Mouse (Mus musculus) adrenal gland, postnatal 14 days (tissue): ENCODE results near the gene Fam71e1. TPM values are rescaled to one million over a fixed set of nuclear protein-coding genes. Genes with fewer than 3 reads are reported as not detected.

Experiments used
- DNase-seq: peaks from one replicate; pipeline ENCODE4 v3.0.0; 2021; ENCODE audit warnings: mixed read lengths
- microRNA-seq, 2 experiments: library from miRNA; unstranded; fragments of <30 nt; microRNA quantifications; one replicate each; pipeline ENCODE4 v1.2.0; 2021
- total RNA-seq: library from RNA; stranded (reverse); gene quantifications from 2 replicates; pipeline ENCODE4 v1.2.3, GENCODE M21; 2021

Gene Fam71e1
- total RNA-seq, 1 experiment from 2014 or later = 7.8 TPM

DNA sequence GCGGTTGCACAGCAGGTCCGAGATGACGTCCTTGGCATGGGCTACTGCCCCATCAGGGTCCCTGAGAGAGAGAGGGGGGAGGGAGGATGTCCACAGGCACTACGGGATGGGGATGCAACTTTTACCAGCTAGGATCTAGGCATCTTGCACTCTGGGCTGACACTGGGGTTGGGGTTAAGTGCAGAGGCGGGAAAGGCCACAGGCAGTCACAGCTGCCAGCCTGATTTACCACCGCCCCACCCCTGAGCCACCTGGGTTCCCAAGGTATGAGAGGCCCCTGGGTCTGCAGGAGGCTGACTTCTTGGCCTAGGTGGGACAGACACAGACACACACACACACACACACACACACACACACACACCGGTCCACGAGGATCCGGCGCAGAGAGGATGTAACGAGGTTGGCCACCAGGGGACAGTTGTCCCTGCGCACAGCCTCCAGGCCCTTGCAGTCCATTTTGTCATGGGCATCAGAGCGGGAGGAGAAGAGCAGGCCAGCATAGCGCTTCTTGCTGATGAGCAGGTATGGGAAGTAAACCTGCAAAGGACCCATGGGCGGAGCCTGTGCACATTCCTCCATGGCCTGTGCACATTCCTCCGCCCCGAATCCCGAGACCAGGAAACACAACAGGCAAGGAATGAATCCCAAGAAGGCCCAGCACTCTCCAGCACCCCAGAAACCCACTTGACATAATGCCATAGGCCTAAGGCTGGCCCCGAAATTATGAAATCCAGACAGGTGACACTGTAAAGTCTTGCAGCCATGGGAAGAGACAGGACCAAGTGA is 38.5 kb downstream of the Fam71e1 start:
- DNase-seq = no peak

GRCm38 (mm10) chr7:44535657-44536589 is 39.5 kb downstream of the Fam71e1 start:
- DNase-seq = no peak

GRCm38 (mm10) chr7:44536590-44536968 is 40.2 kb downstream of the Fam71e1 start:
- DNase-seq = no peak

DNA sequence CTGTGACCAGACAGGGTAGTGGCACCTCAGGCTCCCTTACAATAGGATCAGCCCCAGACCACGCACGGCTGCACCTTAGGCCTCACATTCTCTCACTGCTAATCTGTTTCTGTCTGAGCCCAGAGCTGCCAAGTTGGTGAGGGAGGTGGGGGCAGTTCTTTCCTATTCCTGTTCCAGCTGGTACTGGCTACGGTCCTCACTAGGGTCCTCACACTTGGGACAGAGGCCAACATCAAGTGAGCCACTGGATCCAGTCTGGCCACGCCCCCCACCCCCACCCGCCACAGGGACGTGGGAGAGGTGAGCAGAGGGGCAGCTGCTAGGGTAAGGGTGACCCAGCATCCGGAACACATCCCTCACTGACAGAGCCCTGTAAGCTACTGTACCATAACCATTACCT is 40.6 kb downstream of the Fam71e1 start:
- DNase-seq = no peak

DNA sequence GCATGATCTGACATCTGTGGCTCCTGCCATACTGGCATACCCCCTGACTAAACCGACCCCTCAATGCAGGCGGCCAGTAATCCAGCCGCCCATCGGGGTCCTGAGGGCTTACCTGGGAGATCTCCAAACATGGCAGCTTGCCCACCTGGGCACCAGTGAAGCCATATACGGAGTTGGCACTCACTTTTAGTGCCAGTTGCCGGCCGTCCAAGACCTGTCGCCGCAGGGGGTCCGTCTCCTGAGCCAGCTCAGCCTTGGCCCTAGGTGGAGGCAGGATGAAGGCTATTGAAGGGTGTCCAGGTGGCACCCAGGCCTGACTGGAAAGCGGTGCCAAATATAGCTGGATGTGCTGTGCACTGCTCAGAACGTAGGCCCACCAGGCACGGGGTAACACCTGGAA is 41.1 kb downstream of the Fam71e1 start:
- DNase-seq = no peak

DNA sequence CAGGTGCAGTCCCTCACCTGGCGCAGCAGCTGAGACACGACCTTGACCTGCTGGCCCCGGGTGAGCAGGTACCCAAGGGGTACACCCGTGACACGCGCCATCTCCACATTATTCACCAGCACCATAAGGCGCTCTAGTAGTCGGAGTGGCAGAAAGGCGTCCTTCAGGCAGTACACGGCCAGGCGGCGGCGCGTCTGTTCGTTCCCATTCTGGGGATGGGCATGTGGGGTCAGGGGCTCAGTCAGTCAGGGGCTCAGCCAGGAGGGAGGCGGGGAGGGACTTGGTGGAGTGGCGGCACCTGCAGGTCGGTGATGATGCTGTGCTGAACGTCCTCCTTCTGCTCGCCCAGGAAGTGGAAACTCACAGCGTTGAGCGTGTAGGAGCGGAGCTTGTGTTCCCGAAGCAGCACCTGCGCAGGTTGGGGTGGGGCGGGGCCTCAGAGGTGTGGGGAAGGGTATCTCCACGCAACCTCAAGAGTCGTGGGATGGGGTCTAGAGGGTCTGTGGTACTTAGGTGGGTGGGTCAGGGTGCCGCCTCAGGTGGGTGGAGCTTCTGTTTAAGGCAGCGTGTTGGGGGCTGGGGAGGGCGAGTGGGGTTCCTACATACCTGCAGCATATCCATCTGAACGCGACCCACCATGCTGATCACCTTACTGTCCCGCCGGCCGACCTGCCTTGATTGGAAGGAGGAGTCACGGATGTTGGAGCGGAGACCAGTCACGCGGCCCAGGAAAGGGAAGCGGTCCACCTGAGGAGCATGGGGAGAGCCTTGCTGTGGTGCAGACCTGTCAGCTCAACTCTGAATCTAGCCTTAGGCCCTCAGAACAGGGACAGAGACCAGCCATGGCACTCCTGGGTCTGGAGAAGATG is 42.6 kb downstream of the Fam71e1 start:
- no peak for DNase-seq

- DNase-seq = no peak
Measured at GRCm38 (mm10) chr7:44542555-44542954, 46.2 kb downstream of the Fam71e1 start.

DNA sequence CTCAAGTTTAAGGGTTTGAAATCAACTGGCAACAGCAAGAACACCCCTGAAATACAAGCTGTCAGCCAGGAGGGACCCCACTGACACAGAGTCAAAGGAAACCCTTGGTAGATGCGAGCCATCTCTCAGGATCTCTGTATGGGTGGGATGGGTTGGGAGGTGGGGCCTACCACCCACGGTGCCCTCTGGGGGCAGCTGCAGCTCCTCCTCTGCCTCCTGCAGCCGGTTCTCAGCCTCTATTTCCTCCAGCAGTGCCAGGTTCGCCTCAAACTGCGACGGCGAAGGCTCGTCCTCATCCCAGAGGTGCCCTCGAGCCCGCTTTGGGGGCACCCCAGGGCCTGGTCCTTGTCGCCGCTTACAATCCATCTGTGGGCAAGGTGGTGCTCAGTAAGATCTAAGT is 46.7 kb downstream of the Fam71e1 start:
- no peak for DNase-seq

DNA sequence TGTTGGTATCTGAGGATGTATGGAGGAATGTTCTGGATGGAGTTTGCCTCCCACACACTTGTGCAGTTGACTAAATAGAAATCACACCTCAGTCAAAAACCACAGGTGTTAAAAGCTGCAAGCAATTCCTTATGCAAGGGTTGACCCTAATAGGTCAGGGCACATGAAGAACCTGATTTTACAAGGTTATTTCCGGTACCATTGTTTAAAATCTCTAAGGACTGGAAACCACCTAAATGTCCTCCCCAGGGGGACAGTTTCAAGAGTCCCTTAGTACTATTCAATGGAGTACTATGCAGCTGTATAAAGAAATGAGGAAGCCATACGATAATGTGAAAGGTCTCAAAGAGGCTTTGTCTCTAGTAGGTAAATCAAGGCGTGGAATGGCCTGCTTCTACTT is 49.9 kb downstream of the Fam71e1 start:
- no peak for DNase-seq

DNA sequence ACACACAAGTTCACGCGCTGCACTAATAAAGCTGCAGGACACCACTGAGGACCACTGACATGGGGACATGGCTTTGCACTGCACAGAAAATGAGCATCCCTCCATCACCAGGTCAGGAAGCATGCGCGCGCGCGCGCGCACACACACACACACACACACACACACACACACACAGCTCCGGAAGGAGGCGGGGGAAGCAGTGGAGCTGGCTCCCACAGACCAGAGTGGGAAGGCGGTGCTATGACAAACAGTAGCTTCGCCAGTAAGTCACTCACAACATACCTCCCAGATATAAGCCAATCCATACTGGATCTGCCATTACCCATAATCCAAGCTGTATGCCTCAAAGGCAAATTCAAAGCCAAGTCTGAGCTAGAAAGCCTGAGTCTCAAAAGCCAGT is 50.7 kb downstream of the Fam71e1 start:
- no peak for DNase-seq

DNA sequence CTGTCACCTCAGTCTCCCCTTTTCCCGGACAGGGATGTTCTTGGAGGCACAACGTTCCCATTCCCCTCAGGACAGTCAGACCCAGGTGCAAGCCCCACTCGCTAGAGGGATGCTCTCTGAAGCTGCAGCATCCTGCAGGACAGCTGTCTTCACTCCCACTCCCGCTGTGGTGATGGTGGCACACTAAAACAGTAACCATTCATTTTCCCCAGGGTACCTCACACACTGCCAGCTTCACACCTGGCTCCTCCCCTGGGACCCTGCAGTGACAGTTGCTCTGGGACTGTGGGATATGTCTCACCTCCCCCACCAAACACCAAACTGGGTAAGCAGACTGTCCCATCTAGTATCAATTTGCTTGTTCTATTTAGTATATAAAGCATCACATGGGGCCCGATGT is 51.3 kb downstream of the Fam71e1 start:
- DNase-seq = no peak

GRCm38 (mm10) chr7:44548497-44549087 is 52.2 kb downstream of the Fam71e1 start, which contains the start of gene Pold1:
Pold1 (minus strand) TSS chr7:44548849.
- DNase-seq = peak; percentile 100

DNA sequence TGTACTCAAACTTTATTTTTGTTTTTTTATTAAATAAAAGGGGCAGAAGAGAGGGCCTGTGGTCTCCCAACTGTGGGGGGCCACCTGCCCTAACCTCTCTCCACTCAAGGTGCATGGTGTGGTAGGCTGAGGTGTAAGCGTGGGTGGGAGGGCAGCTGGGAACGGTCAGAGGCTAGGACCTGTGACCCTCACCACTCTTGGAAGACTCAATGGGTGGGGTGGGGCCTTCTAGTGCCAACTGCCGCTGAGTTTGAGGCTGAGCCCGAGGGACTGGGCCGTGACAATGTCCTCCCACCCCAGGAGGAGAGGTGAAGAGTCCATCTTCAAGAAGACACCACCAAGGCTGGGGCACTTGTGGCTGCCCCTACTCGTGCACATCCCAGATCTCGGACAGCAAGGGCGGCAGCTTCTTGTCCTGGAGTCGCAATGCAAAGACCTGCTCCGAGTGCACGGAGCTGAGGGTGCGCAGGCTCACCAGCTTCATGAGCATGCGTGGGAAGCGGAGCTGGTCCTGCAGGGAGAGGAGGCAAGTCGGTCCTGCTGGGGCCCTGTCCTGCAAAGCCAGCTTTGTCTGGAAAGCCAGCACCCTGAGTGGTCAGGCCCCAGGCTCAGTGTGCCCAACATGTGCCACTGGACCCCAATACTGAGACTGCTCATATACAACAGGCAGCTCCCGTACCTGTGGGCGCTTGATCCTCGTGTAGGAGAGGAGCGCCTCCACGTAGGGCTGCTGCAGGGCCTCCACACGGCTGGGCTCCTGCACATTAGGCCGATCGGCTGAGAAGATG is 53.4 kb downstream of the Fam71e1 start:
- no peak for DNase-seq

- no peak for DNase-seq
Measured at GRCm38 (mm10) chr7:44550409-44550678, 54.0 kb downstream of the Fam71e1 start.

Small RNAs within 50 kb of the gene (microRNA-seq; reads per million reads assigned to microRNA genes)
- gene Mir7052 (0 to 1.9 reads per million in 2 experiments), gene Mir7053 (0 reads per million in 2 experiments)

Other genes with a start within 250 kb of the Fam71e1 start
- 0.70 and 0.90 TPM in 2 replicates for gene 1700028J19Rik, start 249.9 kb upstream of the Fam71e1 start, total RNA-seq
- 95.5 and 102 TPM in 2 replicates for gene 2410002F23Rik, start 249.9 kb upstream of the Fam71e1 start, total RNA-seq
- gene Acp4, start 239.2 kb upstream of the Fam71e1 start, total RNA-seq = not detected in 2 replicates
- not detected in 2 replicates for gene Gm15517, start 235.1 kb upstream of the Fam71e1 start, total RNA-seq
- gene Clec11a, start 189.7 kb upstream of the Fam71e1 start, total RNA-seq = 3.4 and 3.6 TPM in 2 replicates
- gene Shank1, start 186.3 kb upstream of the Fam71e1 start, total RNA-seq = 7.6 and 8.0 TPM in 2 replicates
- 2.6 and 3.9 TPM in 2 replicates for gene Syt3, start 112.5 kb upstream of the Fam71e1 start, total RNA-seq
- 0.59 and 0.71 TPM in 2 replicates for gene 1700008O03Rik, start 110.8 kb upstream of the Fam71e1 start, total RNA-seq
- 6.1 and 7.7 TPM in 2 replicates for gene Lrrc4b, start 67.6 kb upstream of the Fam71e1 start, total RNA-seq
- gene Aspdh, start 31.2 kb upstream of the Fam71e1 start, total RNA-seq = 0.75 and 13.0 TPM in 2 replicates
- 45.9 and 51.2 TPM in 2 replicates for gene Josd2, start 28.6 kb upstream of the Fam71e1 start, total RNA-seq
- gene Emc10, start 52 bp upstream of the Fam71e1 start, total RNA-seq = 81.5 and 85.9 TPM in 2 replicates
- gene Mybpc2, start 28.1 kb downstream of the Fam71e1 start, total RNA-seq = 0.26 and 0.38 TPM in 2 replicates
- 3.4 and 15.4 TPM in 2 replicates for gene Spib, start 35.5 kb downstream of the Fam71e1 start, total RNA-seq
- gene Pold1, start 52.3 kb downstream of the Fam71e1 start, total RNA-seq = 17.5 and 28.0 TPM in 2 replicates
- 105 and 114 TPM in 2 replicates for gene Nr1h2, start 57.4 kb downstream of the Fam71e1 start, total RNA-seq
- 2.0 and 10.4 TPM in 2 replicates for gene Napsa, start 75.8 kb downstream of the Fam71e1 start, total RNA-seq
- gene Kcnc3, start 94.1 kb downstream of the Fam71e1 start, total RNA-seq = 5.5 and 6.8 TPM in 2 replicates
- gene Myh14, start 174.3 kb downstream of the Fam71e1 start, total RNA-seq = 3.9 and 5.1 TPM in 2 replicates
- not detected in 2 replicates for gene Izumo2, start 212.2 kb downstream of the Fam71e1 start, total RNA-seq